Mouse (Mus musculus) adrenal gland, adult (tissue): ENCODE results near the gene Noc4l.

Experiments
- DNase-seq, 2 experiments: peaks; one replicate each; pipeline ENCODE4 v3.0.0; 2022 to 2023; ENCODE audit warnings: low spot score in 1 of 2; ENCODE audit not compliant: inconsistent age in 2 of 2

Gene Noc4l

GRCm38 (mm10) chr5:110652719-110653648 lies at the start of gene Noc4l, which contains the start of gene Ddx51:
Gene Noc4l (minus strand): TSS chr5:110653417.
Gene Ddx51 (plus strand): TSS chr5:110653451.
- peak; percentile 94 to 98 for DNase-seq

DNA sequence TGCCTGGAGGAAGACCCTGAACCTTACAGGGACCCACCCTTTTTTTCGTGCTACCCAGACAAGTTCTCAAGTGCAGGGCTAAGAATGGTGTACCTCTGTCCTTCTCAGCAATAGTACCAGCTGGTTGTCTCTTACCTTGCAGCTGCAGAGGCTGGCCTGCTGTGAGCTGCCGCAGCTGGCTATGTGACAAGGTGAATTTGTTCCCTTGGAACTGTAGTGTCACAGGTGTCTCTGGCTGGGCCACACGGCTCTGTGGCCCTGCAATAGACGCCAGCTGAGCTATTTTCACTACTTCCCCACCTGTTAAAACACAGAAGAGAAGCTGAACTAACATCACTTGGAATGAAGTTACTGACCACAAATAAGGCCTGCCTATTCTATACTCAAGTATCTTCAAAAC lies 45.4 kb upstream of the Noc4l start:
- no peak for DNase-seq

DNA sequence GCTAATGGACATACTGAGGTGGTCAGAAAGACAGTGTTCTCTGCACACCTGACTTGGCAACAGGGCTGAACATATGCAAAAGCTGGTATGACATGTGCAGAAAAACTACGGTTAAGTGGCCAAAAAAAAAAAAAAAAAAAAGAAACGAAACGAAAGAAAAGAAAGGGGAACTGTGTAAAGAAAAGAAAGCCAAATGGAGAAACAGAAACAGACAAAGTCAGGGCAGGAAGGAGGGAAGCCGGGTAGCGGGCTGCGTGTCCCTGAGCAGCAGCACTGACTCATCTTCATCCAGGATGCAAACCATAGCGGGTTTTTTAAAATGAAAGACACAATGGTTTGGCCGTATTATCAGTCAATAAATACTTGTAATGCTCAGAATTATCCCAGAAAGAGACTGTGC lies 28.8 kb upstream of the Noc4l start:
- DNase-seq: no peak

GRCm38 (mm10) chr5:110665486-110666121 lies 12.4 kb upstream of the Noc4l start:
- no peak for DNase-seq

GRCm38 (mm10) chr5:110664750-110665269 lies 11.6 kb upstream of the Noc4l start:
- no peak for DNase-seq

DNA sequence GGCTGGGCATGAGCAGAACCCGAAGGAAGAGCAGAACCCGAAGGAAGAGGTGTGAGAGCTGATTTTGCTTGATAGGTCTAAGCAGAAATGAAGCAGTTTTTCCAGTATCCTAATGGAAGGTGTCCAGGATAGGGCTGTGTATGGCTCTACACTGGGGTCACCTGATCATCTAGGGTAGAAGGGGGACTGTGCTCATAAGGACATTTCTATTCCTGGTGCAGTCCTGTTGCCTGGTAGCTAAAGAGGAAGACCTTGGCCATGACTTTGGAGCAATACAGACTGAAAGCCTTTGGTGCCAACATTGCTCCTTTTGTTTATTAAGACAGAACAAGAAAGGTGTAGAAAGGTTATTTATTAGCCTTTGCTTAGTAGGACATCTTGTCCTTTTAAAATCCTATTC lies 10.8 kb upstream of the Noc4l start:
- DNase-seq: no peak

- DNase-seq: peak in 1 of 2 experiments; percentile 45
Measured at GRCm38 (mm10) chr5:110659682-110660081, 6.5 kb upstream of the Noc4l start.

GRCm38 (mm10) chr5:110653686-110654085 lies 469 bp upstream of the Noc4l start:
- no peak for DNase-seq

GRCm38 (mm10) chr5:110646377-110646776 lies 6.8 kb downstream of the Noc4l start:
- DNase-seq: no peak

DNA sequence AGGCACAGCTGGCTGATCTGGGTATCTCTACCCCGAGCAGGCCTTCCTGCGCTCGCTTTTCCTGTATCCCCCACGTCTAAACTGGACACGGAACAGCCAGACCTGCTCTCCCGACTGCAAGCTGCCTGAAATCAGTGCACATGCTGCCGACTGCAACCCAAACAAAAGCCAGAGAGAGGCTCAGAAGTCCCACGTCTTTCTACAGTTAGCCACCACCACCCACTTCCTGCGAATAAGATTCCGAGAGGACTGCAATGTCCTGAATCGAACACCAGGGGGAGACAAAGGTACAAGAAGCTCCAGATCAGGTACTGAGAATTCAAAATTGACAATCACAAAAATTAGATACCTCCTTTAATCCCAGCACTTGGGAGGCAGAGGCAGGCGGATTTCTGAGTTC lies 13.8 kb downstream of the Noc4l start:
- peak; percentile 62 to 89 for DNase-seq

- DNase-seq: no peak
Measured at GRCm38 (mm10) chr5:110638306-110639074, 14.7 kb downstream of the Noc4l start.

DNA sequence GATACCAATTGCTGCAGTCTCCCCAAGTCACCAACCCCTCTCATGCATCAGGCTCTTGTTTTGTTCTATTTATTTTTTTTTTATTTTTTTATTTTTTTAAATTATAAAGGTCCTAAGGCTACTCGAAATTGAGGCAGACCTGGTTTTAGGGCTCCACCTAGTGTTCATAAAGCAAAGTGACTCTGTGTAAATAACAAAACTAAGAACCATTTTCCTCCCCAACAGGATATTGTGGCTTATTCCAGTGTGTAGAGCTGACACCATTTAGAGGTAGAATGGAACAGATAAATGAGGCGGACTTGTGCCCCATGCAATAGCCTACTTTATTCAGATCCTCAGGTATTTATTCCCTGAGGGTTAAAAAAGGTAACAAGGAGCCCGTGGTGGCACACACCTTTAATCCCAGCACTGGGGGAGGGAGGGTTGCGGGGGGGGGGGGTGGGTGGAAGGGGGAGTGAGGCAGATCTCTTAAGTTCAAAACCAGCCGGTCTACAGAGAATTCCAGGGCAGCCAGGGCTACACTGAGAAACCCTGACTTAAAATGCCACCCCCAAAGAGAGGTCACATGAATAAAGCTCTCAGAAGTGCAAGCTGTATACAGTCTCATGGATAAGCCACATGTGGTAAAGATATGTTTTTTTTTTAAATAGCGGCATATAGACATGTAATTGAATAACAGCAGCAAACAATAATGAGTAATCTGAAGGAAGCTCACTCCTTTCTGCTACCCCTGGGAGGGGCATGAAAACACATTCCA lies 17.1 kb downstream of the Noc4l start:
- DNase-seq: peak in 1 of 2 experiments; percentile 67

DNA sequence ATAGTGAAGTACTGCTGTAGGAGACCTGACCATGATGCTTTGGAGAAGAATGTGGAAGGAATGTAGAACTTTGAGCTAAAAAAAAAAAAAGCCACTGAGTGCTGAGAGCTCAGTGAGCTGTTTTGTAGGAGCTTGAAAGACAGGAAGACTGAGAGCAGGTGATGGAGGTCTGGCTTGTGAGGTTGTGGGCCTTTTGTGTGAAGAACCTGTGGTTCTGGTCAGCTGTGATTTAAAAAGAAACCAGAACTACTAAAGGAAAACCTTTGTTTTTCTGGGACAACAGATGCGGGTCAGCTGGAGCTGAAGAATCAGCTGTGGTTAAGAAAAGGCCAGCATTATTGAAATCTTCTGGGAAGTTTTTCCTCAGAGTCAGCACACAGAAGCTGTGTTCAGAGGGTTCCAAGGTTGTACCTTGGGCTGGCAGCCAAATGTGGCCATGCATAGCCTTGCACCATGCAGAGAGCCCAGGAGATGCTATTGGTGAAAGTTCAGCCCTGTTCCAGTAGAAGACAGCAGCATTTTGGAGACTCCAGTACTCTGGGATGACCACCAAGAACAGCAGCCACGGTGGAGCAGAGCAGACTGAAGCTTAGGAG lies 23.6 kb downstream of the Noc4l start:
- peak; percentile 84 to 92 for DNase-seq

- DNase-seq: no peak
Measured at GRCm38 (mm10) chr5:110628156-110628555, 25.1 kb downstream of the Noc4l start.

DNA sequence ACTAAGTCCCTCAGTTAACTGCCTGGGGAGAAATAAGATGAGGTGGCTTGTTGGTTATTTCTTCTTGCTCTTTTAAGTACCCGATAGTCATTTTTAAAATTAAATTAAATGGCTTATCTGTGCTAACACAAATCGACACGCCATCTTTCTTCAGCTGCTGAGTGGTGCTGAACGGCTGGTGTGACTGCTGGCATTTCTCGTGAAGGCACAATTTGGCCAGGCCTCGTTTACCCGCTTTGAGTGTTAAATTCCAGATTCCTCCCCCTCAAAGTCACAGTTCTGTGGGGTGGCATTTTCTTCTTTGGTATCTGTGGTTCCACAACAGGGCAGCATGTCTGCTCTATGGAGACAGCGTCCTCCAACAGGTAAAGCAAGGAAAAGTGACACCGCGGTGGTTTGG lies 25.9 kb downstream of the Noc4l start:
- no peak for DNase-seq

DNA sequence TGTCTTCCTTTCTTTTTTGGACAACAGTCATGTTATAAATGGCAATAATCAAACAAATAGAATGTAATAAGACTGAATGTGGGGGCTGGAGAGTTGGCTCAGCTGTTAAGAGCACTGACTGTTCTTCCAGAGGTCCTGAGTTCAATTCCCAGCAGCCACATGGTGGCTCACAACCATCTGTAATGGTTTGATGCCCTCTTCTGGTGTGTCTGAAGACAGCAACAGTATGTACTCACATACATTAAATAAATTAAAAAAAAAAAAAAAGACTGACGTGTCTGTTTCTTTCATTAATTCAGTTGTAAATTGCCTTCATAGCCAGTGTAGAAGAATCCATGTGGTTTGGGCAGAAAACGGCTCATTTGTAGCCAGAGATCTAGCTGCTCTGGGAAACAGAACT lies 28.9 kb downstream of the Noc4l start:
- no peak for DNase-seq

DNA sequence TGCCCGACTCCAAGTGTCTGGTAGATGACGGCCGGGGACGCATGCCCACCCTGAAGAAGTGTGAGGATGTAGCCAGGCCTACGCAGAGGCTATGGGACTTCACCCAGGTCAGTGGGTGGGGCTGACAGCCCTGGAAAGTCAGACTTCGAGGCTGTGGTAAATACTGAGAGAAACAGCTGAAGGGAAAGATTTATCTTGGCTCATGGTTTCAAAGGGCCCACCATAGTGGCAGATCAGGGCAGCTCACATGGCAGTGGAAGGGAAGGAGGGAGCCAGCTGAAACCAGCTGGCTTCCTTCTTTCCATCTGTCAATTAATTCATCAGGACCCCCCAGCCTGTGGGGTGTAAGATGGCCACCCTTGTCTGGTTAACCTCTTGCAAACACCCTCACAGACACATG lies 34.0 kb downstream of the Noc4l start:
- DNase-seq: no peak

- no peak for DNase-seq
Measured at GRCm38 (mm10) chr5:110611435-110612158, 41.6 kb downstream of the Noc4l start.

DNA sequence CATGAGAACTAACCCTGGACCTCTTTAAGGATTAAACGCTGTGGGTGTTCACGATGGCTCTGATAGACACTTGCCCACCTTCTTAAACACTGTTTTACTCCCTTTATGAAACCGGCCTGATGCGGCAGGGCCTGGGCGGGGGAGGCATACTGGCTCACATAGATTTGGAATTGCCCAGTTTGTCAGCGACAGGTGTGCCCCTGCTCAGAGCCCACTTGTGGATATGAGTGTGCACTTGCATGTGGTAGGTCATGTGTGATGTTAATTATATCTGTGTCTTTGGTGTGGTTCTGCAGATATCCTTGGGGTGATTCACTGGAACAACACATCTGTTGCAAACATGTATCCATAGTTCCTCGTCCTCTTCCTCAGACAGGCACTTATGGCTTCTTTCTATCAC lies 42.7 kb downstream of the Noc4l start:
- no peak for DNase-seq
